Mouse (Mus musculus) hindbrain, postnatal 0 days (tissue): ENCODE measurements around the gene Pxylp1. TPM values are rescaled to one million over a fixed set of nuclear protein-coding genes. Genes with fewer than 3 reads are reported as not detected.

Experiments used
- ATAC-seq: fragments of 200-750 bp; cut with Nextera tagmentation; 2 replicates; pipeline ENCODE4 v1.8.0; 2017; ENCODE audit warnings: mild to moderate bottlenecking, moderate TSS enrichment, moderate library complexity
- DNase-seq: peaks from one replicate; pipeline ENCODE4 v3.0.0-alpha.2; 2015; ENCODE audit warnings: low spot score
- H3K27ac ChIP-seq: fragments of 300-500 bp; sonication (generic); 2 replicates; pipeline ENCODE4 v1.5.1; 2014; ENCODE audit warnings: mild to moderate bottlenecking
- H3K27me3 ChIP-seq: fragments of 300-500 bp; sonication (generic); 2 replicates; pipeline ENCODE4 v1.6.1; 2014; ENCODE audit warnings: low read length, mixed read lengths; ENCODE audit not compliant: insufficient read depth
- H3K36me3 ChIP-seq: fragments of 300-500 bp; sonication (generic); 2 replicates; pipeline ENCODE4 v1.6.1; 2014; ENCODE audit warnings: low read length, mixed read lengths; ENCODE audit not compliant: insufficient read depth
- H3K4me1 ChIP-seq: fragments of 300-500 bp; sonication (generic); 2 replicates; pipeline ENCODE4 v1.6.1; 2014; ENCODE audit warnings: antibody characterized with exemption, low read length, mixed read lengths; ENCODE audit not compliant: insufficient read depth
- H3K4me2 ChIP-seq: fragments of 300-500 bp; sonication (generic); 2 replicates; pipeline ENCODE4 v1.6.1; 2014; ENCODE audit warnings: low read depth, mild to moderate bottlenecking, low read length, moderate library complexity, mixed read lengths
- H3K4me3 ChIP-seq: fragments of 300-500 bp; sonication (generic); 2 replicates; pipeline ENCODE4 v1.5.1; 2014; ENCODE audit warnings: low read length
- H3K9ac ChIP-seq: fragments of 300-500 bp; sonication (generic); replicated peaks from 2 replicates; pipeline ENCODE4 v1.6.1; 2014; ENCODE audit warnings: mild to moderate bottlenecking, low read length, moderate library complexity, mixed read lengths
- H3K9me3 ChIP-seq: fragments of 300-500 bp; sonication (generic); 2 replicates; pipeline ENCODE4 v1.6.1; 2016; ENCODE audit warnings: low read length, mixed read lengths
- CTCF ChIP-seq: IDR thresholded peaks from 2 replicates; pipeline ENCODE4 v1.5.1; 2016; ENCODE audit warnings: antibody characterized with exemption, control low read depth, low read depth
- WGBS: fragments of 180-500 bp; shearing (Covaris S2); extraction: QIAGEN DNeasy Blood & Tissue Kit; methylation state at CpG from one replicate; pipeline ENCODE4 v1.1.7; 2014; 5-methylcytosine and 5-hydroxymethylcytosine counted together
- polyA plus RNA-seq: library from polyadenylated mRNA; unstranded; fragments of >200 nt; fragmentation: Nextera tagmentation; extraction: Ambion mirVana; gene quantifications from 2 replicates; pipeline ENCODE4 v1.2.1, GENCODE M21; 2015
- total RNA-seq: library from RNA; depleted of rRNA; stranded (reverse); fragments of >200 nt; gene quantifications from 2 replicates; pipeline ENCODE4 v1.2.3, GENCODE M21; 2014

Pxylp1 gene
- total and polyA plus RNA-seq, 2 experiments from 2014 or later: 23.4 to 28.9 TPM

GRCm38 (mm10) chr9:96827002-96827785 is 65.3 kb downstream of the Pxylp1 start:
- 60% methylated on average over 12 of the region's 12 CpGs for WGBS

GRCm38 (mm10) chr9:96824857-96825256 is 67.6 kb downstream of the Pxylp1 start:
- H3K9ac ChIP-seq: no peak overlapping the region
- no peaks in the 10 kb centered on the region for H3K27me3 ChIP-seq
- H3K4me2 ChIP-seq: no peak overlapping the region
- ATAC-seq: no peak
- no peak for TF ChIP-seq CTCF
- DNase-seq: no peak
- H3K27ac ChIP-seq: no peak overlapping the region
- H3K36me3 ChIP-seq: no peaks in the 10 kb centered on the region
- H3K4me3 ChIP-seq: no peak overlapping the region
- WGBS: 96% methylated on average over 18 of the region's 18 CpGs
- H3K9me3 ChIP-seq: no peaks in the 10 kb centered on the region
- H3K4me1 ChIP-seq: no peaks in the 10 kb centered on the region; the same call in 1 of the 2 replicates

More at GRCm38 (mm10) chr9:96827002-96827785, 65.3 kb downstream of the Pxylp1 start:
- H3K4me3 ChIP-seq: no peak overlapping the region
- H3K27ac ChIP-seq: peak overlapping the region; percentile 67
- no peaks in the 10 kb centered on the region; the same call in 1 of the 2 replicates for H3K4me1 ChIP-seq
- ATAC-seq (peak; percentile 65), DNase-seq (peak; percentile 72)
- H3K9me3 ChIP-seq: no peaks in the 10 kb centered on the region
- no peak overlapping the region for H3K4me2 ChIP-seq
- H3K9ac ChIP-seq: no peak overlapping the region
- H3K27me3 ChIP-seq: no peaks in the 10 kb centered on the region
- no peak for TF ChIP-seq CTCF
- H3K36me3 ChIP-seq: no peaks in the 10 kb centered on the region

GRCm38 (mm10) chr9:96824026-96824425 is 68.4 kb downstream of the Pxylp1 start:
- 70% methylated on average over 12 of the region's 12 CpGs for WGBS
- Histone ChIP-seq H3K36me3 (no peaks in the 10 kb centered on the region), H3K4me2 (no peak overlapping the region), H3K4me3 (no peak overlapping the region), H3K9me3 (no peaks in the 10 kb centered on the region), H3K4me1 (no peaks in the 10 kb centered on the region; the same call in 1 of the 2 replicates), H3K27ac (no peak overlapping the region), H3K9ac (no peak overlapping the region), H3K27me3 (no peaks in the 10 kb centered on the region)
- ATAC-seq (no peak), DNase-seq (no peak)
- no peak for TF ChIP-seq CTCF

GRCm38 (mm10) chr9:96823541-96823940 is 68.9 kb downstream of the Pxylp1 start:
- no peaks in the 10 kb centered on the region for H3K36me3 ChIP-seq
- H3K9ac ChIP-seq: no peak overlapping the region
- no peak overlapping the region for H3K4me2 ChIP-seq
- H3K4me1 ChIP-seq: no peaks in the 10 kb centered on the region; the same call in 1 of the 2 replicates
- TF ChIP-seq CTCF: no peak
- WGBS: 62% methylated on average over 5 of the region's 5 CpGs
- ATAC-seq (no peak), DNase-seq (no peak)
- no peaks in the 10 kb centered on the region for H3K27me3 ChIP-seq
- H3K9me3 ChIP-seq: no peaks in the 10 kb centered on the region
- H3K4me3 ChIP-seq: no peak overlapping the region
- H3K27ac ChIP-seq: no peak overlapping the region

GRCm38 (mm10) chr9:96823005-96823404 is 69.5 kb downstream of the Pxylp1 start:
- ATAC-seq: no peak
- WGBS: 87% methylated on average over 9 of the region's 9 CpGs
- no peaks in the 10 kb centered on the region for H3K9me3 ChIP-seq
- H3K4me2 ChIP-seq: no peak overlapping the region
- DNase-seq: no peak
- no peaks in the 10 kb centered on the region for H3K4me1 ChIP-seq
- H3K27me3 ChIP-seq: no peaks in the 10 kb centered on the region
- H3K9ac ChIP-seq: no peak overlapping the region
- H3K4me3 ChIP-seq: no peak overlapping the region
- TF ChIP-seq CTCF: no peak
- no peak overlapping the region for H3K27ac ChIP-seq
- no peaks in the 10 kb centered on the region for H3K36me3 ChIP-seq

- Histone ChIP-seq H3K27me3 (no peaks in the 10 kb centered on the region), H3K36me3 (no peaks in the 10 kb centered on the region), H3K4me1 (no peaks in the 10 kb centered on the region), H3K27ac (no peak overlapping the region), H3K9me3 (no peaks in the 10 kb centered on the region), H3K4me2 (no peak overlapping the region), H3K9ac (no peak overlapping the region), H3K4me3 (no peak overlapping the region)
- no peak for TF ChIP-seq CTCF
- DNase-seq (no peak), ATAC-seq (peak; percentile 63)
- WGBS: 64% methylated on average over 11 of the region's 11 CpGs
These were observed 73.5 kb downstream of the Pxylp1 start for GRCm38 (mm10) chr9:96818822-96819481.
